Mouse (Mus musculus): ENCODE results near the gene Il17re. TPM values are rescaled to one million over a fixed set of nuclear protein-coding genes. Genes with fewer than 3 reads are reported as not detected.
A peak's percentile ranks its signal among the peaks of the same experiment; 100 is the strongest.

Gene Il17re
- total RNA-seq, 2 experiments from 2014 or later: 0.53 to 0.55 TPM

- intact Hi-C loops (cut with DNase I): no loop called here
- DNase-seq (ENCODE audit: low spot score in 2 of 2): peak; percentile 45 to 50
Measured at GRCm38 (mm10) chr6:113482477-113483099, 24.3 kb downstream of the Il17re start.

GRCm38 (mm10) chr6:113483100-113483615 lies 24.9 kb downstream of the Il17re start, which contains the start of gene Creld1:
Gene Creld1, plus strand, starts transcription at chr6:113483297.
- peak; percentile 94 to 96 for DNase-seq (ENCODE audit: low spot score in 2 of 2)
- intact Hi-C loops (cut with DNase I): no loop called here

- intact Hi-C loops (cut with DNase I): no loop called here
- no peak for DNase-seq (ENCODE audit: low spot score in 2 of 2)
Measured at GRCm38 (mm10) chr6:113483729-113484128, 25.4 kb downstream of the Il17re start.

- DNase-seq (ENCODE audit: low spot score in 2 of 2): no peak
- intact Hi-C loops (cut with DNase I): no loop called here
Measured at GRCm38 (mm10) chr6:113487125-113487576, 28.9 kb downstream of the Il17re start.

GRCm38 (mm10) chr6:113489410-113489809 lies 31.1 kb downstream of the Il17re start:
- no peak for DNase-seq (ENCODE audit: low spot score in 2 of 2)
- intact Hi-C loops (cut with DNase I): no loop called here

GRCm38 (mm10) chr6:113492101-113492864 lies 34.0 kb downstream of the Il17re start:
- intact Hi-C loops (cut with DNase I): no loop called here
- DNase-seq (ENCODE audit: low spot score in 2 of 2): peak; percentile 51 to 59

- intact Hi-C loops (cut with DNase I): no loop called here
- DNase-seq (ENCODE audit: low spot score in 2 of 2): peak; percentile 75
Measured at GRCm38 (mm10) chr6:113494258-113494788, 36.0 kb downstream of the Il17re start.

- no peak for DNase-seq (ENCODE audit: low spot score in 2 of 2)
- intact Hi-C loops (cut with DNase I): no loop called here
Measured at GRCm38 (mm10) chr6:113495071-113495675, 36.9 kb downstream of the Il17re start.

- intact Hi-C loops (cut with DNase I): no loop called here
- no peak for DNase-seq (ENCODE audit: low spot score in 2 of 2)
Measured at GRCm38 (mm10) chr6:113499346-113499745, 41.1 kb downstream of the Il17re start.

- intact Hi-C loops (cut with DNase I): loop anchor here (5.0 kb wide), 1 partner anchor 106 kb away; no protein-coding TSS in a partner anchor
Measured at GRCm38 (mm10) chr6:113501388-113502084, 43.3 kb downstream of the Il17re start, which contains the start of gene Prrt3. Gene Prrt3, minus strand, starts transcription at chr6:113501931.

GRCm38 (mm10) chr6:113502801-113503200 lies 44.5 kb downstream of the Il17re start:
- no peak for DNase-seq (ENCODE audit: low spot score in 2 of 2)
- intact Hi-C loops (cut with DNase I): loop anchor here (5.0 kb wide), 1 partner anchor 104 kb away; no protein-coding TSS in a partner anchor

More at GRCm38 (mm10) chr6:113501388-113502084, 43.3 kb downstream of the Il17re start, which contains the start of gene Prrt3:
- DNase-seq (ENCODE audit: low spot score in 2 of 2): peak; percentile 78 to 85

GRCm38 (mm10) chr6:113505689-113506088 lies 47.4 kb downstream of the Il17re start:
- intact Hi-C loops (cut with DNase I): no loop called here
- DNase-seq (ENCODE audit: low spot score in 2 of 2): no peak

GRCm38 (mm10) chr6:113507130-113507529 lies 48.8 kb downstream of the Il17re start:
- intact Hi-C loops (cut with DNase I): no loop called here
- no peak for DNase-seq (ENCODE audit: low spot score in 2 of 2)

- intact Hi-C loops (cut with DNase I): no loop called here
Measured at GRCm38 (mm10) chr6:113508272-113508946, 50.1 kb downstream of the Il17re start.

GRCm38 (mm10) chr6:113508947-113509280 lies 50.6 kb downstream of the Il17re start:
- intact Hi-C loops (cut with DNase I): no loop called here

More at GRCm38 (mm10) chr6:113508272-113508946, 50.1 kb downstream of the Il17re start:
- DNase-seq (ENCODE audit: low spot score in 2 of 2): no peak

GRCm38 (mm10) chr6:113513944-113514343 lies 55.7 kb downstream of the Il17re start:
- DNase-seq (ENCODE audit: low spot score in 2 of 2): no peak
- intact Hi-C loops (cut with DNase I): loop anchor here (10.0 kb wide), 1 partner anchor 201 kb away; the partner anchor contains the start of gene Ghrl

More at GRCm38 (mm10) chr6:113508947-113509280, 50.6 kb downstream of the Il17re start:
- no peak for DNase-seq (ENCODE audit: low spot score in 2 of 2)

GRCm38 (mm10) chr6:113514600-113514999 lies 56.3 kb downstream of the Il17re start:
- intact Hi-C loops (cut with DNase I): loop anchor here (10.0 kb wide), 1 partner anchor 200 kb away; the partner anchor contains the start of gene Ghrl

GRCm38 (mm10) chr6:113517434-113518080 lies 59.3 kb downstream of the Il17re start:
- intact Hi-C loops (cut with DNase I): loop anchor here (10.0 kb wide), 1 partner anchor 197 kb away; the partner anchor contains the start of gene Ghrl
- no peak for DNase-seq (ENCODE audit: low spot score in 2 of 2)

More at GRCm38 (mm10) chr6:113514600-113514999, 56.3 kb downstream of the Il17re start:
- no peak for DNase-seq (ENCODE audit: low spot score in 2 of 2)

Measured in left cerebral cortex, postnatal 14 days (tissue).